In genomic region chr3:20732005-20732404, GRCm38 (mm10) we compare ENCODE assay signal across 16 mouse cellular contexts.
"Had no signal": no experiment of that assay in that cellular context is flagged by ENCODE, and none has a peak within 500 bp of the region (broad histone marks: within the 10 kb centered on the region; RNA-seq: fewer than 3 reads in every experiment).

No protein-coding gene starts in this region.

- ATAC-seq: hindbrain, embryonic 16.5 days; inflammation-experienced regulatory T-cells, adult 6 months; intestine, embryonic 15.5 days; intestine, postnatal 0 days; liver, postnatal 0 days had no signal

- DNase-seq: gastrocnemius, postnatal 14 days; heart, adult 18-20 months; heart, postnatal 10 days; heart, postnatal 4 days; kidney, adult 18-20 months; kidney, adult 8-10 months; kidney, postnatal 10 days; kidney, postnatal 25 days; kidney, postnatal 4 days; liver; liver, embryonic 13.5 days; liver, postnatal 0 days had no signal
